Mouse (Mus musculus): Measurements from ENCODE around the gene Zfp978. TPM values are rescaled to one million over a fixed set of nuclear protein-coding genes. Genes with fewer than 3 reads are reported as not detected.
"Not testable (repeated sequence)": the region's sequence is repeated elsewhere in the genome, so short reads cannot be mapped to it uniquely, and the experiment has no call there.

Gene Zfp978
- polyA plus RNA-seq, 1 experiment from 2014 or later, result not detected

DNA sequence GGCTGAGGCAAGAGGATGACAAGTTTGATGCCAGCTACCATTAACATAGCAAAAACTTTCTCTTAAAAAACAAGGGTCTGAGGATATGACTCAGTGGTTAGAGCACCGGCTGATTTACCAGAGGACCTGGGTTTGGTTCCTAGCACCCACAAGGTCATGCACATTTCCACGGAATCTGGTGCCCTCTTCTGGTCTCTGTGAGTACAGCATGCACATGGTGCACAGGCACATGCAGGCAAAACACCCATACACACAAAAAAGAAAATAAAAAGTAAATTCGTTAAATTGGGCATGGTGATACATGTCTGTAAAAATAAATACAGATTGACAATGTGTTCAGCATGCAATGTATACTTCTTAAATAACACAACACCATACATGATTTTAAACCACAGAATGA is 20.9 kb upstream of the Zfp978 start:
- H3K4me3 ChIP-seq (ENCODE audit: low read depth, low read length); H3K27me3 ChIP-seq (replicated peaks; ENCODE audit: control insufficient read depth, insufficient read depth, low read length); H3K4me2 ChIP-seq (ENCODE audit: low read depth, low read length); H3K9ac ChIP-seq (ENCODE audit: low read depth, low read length); DNase-seq (ENCODE audit: low spot score); H3K36me3 ChIP-seq (ENCODE audit: control insufficient read depth, insufficient read depth, low read length); H3K27ac ChIP-seq (replicated peaks; ENCODE audit: low read depth, low read length); ATAC-seq (ENCODE audit: low read depth); H3K4me1 ChIP-seq (ENCODE audit: control insufficient read depth, insufficient read depth, low read length): not testable (repeated sequence)
- WGBS, result 64% methylated on average over 3 of the region's 3 CpGs
- H3K9me3 ChIP-seq (ENCODE audit: control insufficient read depth, low read length), result peaks cover 70% of the 10 kb centered on the region

DNA sequence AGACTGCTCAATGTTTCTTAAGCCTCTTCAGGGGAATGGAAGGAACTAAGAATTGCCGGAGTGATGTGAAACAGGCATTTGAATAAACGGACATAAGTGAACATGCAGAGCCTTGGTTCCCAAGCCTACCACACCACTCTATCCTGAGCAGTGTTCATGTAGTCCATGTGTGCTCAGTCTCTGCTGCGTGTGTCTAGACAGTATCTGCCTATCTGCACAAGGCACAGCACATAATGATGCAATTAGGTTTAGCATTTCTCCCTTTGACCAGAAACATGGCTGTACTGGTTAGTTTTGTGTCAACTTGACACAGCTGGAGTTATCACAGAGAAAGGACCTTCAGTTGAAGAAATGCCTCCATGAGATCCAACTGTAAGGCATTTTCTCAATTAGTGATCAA is 20.2 kb upstream of the Zfp978 start:
- H3K9me3 ChIP-seq (ENCODE audit: control insufficient read depth, low read length), result peaks cover 65% of the 10 kb centered on the region
- H3K27me3 ChIP-seq (replicated peaks; ENCODE audit: control insufficient read depth, insufficient read depth, low read length); H3K4me1 ChIP-seq (ENCODE audit: control insufficient read depth, insufficient read depth, low read length); H3K27ac ChIP-seq (replicated peaks; ENCODE audit: low read depth, low read length); H3K4me2 ChIP-seq (ENCODE audit: low read depth, low read length); DNase-seq (ENCODE audit: low spot score); H3K36me3 ChIP-seq (ENCODE audit: control insufficient read depth, insufficient read depth, low read length); H3K4me3 ChIP-seq (ENCODE audit: low read depth, low read length); ATAC-seq (ENCODE audit: low read depth); H3K9ac ChIP-seq (ENCODE audit: low read depth, low read length): not testable (repeated sequence)
- WGBS, result 85% methylated on average over 3 of the region's 3 CpGs

DNA sequence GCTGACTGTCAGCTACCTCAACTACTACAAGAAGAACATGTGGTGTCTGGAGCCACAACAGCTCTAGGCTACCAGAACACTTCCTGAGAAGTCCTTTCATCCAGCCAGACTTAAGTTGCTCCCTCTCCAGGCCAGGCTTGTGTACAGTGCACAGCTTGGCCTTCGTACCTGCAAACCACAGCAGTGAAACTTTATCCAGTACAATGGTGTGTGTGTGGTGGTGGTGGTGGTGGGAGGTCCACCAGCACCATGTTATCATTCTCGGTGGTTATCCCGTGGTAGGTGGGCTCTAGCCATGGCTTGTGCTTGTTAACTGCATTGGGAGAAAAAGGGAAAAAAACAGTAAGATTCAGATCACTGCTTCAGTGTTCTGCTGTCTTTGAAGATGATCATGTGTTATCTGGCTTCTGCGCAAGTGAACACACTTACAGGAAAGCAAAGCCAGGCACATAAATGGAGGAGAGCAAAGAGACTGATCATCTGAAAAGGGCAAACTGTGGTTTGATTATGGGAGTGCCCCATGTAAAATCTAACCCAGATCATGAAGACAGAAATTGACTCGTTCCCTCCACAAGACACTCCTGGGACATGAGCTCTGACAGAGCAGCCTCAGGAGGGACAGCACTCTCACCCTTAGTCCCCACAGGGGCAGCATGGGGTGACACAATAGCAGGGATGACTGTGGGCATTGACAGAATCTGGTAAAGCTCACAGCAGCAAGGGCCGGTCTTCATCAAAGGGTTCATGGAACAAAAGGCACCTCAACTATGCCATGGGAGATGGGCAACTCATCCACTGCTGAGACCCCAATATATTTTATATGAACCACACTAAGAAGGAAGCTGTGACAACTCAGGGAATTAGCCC is 17.8 kb upstream of the Zfp978 start:
- H3K27ac ChIP-seq (replicated peaks; ENCODE audit: low read depth, low read length); H3K4me2 ChIP-seq (ENCODE audit: low read depth, low read length); H3K9ac ChIP-seq (ENCODE audit: low read depth, low read length); H3K27me3 ChIP-seq (replicated peaks; ENCODE audit: control insufficient read depth, insufficient read depth, low read length); DNase-seq (ENCODE audit: low spot score); H3K36me3 ChIP-seq (ENCODE audit: control insufficient read depth, insufficient read depth, low read length); H3K4me1 ChIP-seq (ENCODE audit: control insufficient read depth, insufficient read depth, low read length); H3K4me3 ChIP-seq (ENCODE audit: low read depth, low read length): not testable (repeated sequence)
- peak; percentile 68 for ATAC-seq (ENCODE audit: low read depth)
- 79% methylated on average over 6 of the region's 6 CpGs for WGBS
- H3K9me3 ChIP-seq (ENCODE audit: control insufficient read depth, low read length), result peaks cover 59% of the 10 kb centered on the region

DNA sequence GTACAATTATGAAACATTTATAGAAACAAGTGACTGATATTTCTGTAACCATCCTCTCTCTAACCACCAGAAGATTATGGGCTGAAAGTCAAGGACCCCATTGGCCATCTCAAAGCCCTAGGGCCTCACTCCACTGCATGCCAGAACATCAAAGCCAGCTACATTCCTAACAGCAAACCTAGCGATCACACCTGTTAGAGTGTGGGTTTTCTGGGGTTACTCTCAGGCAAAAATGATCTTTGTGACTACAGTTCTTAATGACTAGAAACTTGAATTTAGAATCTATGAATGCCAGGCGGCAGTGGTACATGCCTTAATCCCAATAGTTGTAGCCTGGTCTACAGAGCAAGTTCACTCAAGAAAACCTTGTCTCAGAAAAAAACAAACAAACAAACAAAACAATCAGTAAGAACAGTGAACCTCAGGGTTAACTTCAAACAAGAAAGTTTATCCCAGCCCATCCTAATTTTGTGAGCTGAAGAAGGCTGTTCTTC is 16.0 kb upstream of the Zfp978 start:
- not testable (repeated sequence) for ATAC-seq (ENCODE audit: low read depth); H3K27me3 ChIP-seq (replicated peaks; ENCODE audit: control insufficient read depth, insufficient read depth, low read length); H3K4me3 ChIP-seq (ENCODE audit: low read depth, low read length); H3K9ac ChIP-seq (ENCODE audit: low read depth, low read length); H3K4me1 ChIP-seq (ENCODE audit: control insufficient read depth, insufficient read depth, low read length); H3K27ac ChIP-seq (replicated peaks; ENCODE audit: low read depth, low read length); H3K36me3 ChIP-seq (ENCODE audit: control insufficient read depth, insufficient read depth, low read length); H3K4me2 ChIP-seq (ENCODE audit: low read depth, low read length); DNase-seq (ENCODE audit: low spot score)
- WGBS, result 85% methylated on average over 2 of the region's 2 CpGs
- peaks cover 62% of the 10 kb centered on the region for H3K9me3 ChIP-seq (ENCODE audit: control insufficient read depth, low read length)

DNA sequence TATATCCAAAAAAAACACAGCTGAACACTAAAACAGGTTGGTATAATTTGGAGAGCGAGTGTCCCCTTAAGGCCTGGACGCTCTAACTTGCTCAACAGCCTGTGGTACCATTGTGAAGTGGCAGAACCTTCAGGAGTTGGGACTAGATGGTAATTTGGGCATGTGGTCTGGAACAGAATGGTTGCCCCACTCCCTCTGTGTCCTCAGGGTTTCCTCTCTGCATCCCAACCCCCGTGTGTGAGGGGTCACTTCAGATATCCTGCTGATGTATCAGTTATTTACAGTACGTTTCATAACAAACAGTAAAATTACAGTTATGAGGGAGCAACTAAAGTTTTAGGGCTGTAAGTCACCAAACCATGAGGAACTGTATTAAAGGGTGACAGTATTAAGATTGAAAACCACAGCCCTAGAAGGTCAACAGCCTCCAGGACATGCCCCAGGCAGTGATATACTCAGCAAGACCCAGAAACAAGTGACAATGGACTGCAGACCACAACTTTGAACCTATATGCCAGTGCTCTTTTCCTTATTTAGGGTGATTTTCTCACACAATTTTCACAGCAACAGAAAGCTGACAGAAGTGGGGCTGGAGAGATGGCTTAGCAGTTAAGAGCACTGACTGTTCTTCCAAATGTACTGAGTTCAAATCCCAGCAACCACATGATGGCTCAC is 14.6 kb upstream of the Zfp978 start:
- H3K27ac ChIP-seq (replicated peaks; ENCODE audit: low read depth, low read length); H3K4me1 ChIP-seq (ENCODE audit: control insufficient read depth, insufficient read depth, low read length); H3K27me3 ChIP-seq (replicated peaks; ENCODE audit: control insufficient read depth, insufficient read depth, low read length); ATAC-seq (ENCODE audit: low read depth); H3K4me2 ChIP-seq (ENCODE audit: low read depth, low read length); H3K36me3 ChIP-seq (ENCODE audit: control insufficient read depth, insufficient read depth, low read length); DNase-seq (ENCODE audit: low spot score); H3K4me3 ChIP-seq (ENCODE audit: low read depth, low read length); H3K9ac ChIP-seq (ENCODE audit: low read depth, low read length): not testable (repeated sequence)
- peaks cover 67% of the 10 kb centered on the region for H3K9me3 ChIP-seq (ENCODE audit: control insufficient read depth, low read length)
- 68% methylated on average over 4 of the region's 4 CpGs for WGBS

DNA sequence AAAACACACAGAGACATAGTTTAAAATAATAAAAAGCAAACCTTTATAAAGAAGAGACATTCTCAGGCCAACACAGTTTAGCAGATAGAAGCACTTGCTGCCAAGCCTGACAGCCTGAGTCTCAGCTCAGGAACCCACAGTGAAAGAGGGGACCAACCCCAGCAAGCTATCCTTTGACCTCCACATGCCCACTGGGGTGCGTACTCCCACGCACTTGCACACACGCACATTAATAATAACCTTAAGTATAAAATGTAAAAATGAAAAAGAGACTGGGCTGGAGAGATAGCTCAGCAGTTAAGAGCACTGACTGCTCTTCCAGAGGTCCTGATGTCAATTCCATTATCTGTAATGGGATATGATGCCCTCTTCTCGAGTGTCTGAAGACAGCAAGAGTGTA is 13.8 kb upstream of the Zfp978 start:
- 64% methylated on average over 4 of the region's 4 CpGs for WGBS
- not testable (repeated sequence) for DNase-seq (ENCODE audit: low spot score); H3K4me1 ChIP-seq (ENCODE audit: control insufficient read depth, insufficient read depth, low read length); H3K9ac ChIP-seq (ENCODE audit: low read depth, low read length); H3K4me2 ChIP-seq (ENCODE audit: low read depth, low read length); H3K4me3 ChIP-seq (ENCODE audit: low read depth, low read length); H3K27ac ChIP-seq (replicated peaks; ENCODE audit: low read depth, low read length); ATAC-seq (ENCODE audit: low read depth); H3K36me3 ChIP-seq (ENCODE audit: control insufficient read depth, insufficient read depth, low read length); H3K27me3 ChIP-seq (replicated peaks; ENCODE audit: control insufficient read depth, insufficient read depth, low read length)
- peaks cover 67% of the 10 kb centered on the region for H3K9me3 ChIP-seq (ENCODE audit: control insufficient read depth, low read length)

DNA sequence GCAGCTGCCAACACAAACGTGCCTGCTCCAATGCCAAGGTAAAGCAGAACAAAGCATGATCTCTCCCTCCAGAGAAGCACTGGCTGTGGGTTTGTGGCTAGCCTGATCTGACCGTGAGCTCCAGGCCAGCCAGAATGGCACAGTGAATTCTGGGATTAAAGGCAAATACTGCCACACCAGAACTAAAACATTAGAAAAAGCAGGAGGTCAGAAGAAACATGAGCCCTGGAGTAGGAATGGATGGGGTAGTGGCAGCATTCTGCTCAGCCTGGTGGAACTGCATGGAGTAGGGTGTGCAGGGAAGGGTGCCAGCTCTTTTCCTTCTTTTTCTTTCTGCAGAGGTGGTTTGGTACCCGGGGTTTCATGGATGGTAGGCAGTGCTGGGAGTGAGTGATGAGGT is 13.2 kb upstream of the Zfp978 start:
- H3K4me2 ChIP-seq (ENCODE audit: low read depth, low read length); H3K4me1 ChIP-seq (ENCODE audit: control insufficient read depth, insufficient read depth, low read length); H3K9ac ChIP-seq (ENCODE audit: low read depth, low read length); DNase-seq (ENCODE audit: low spot score); H3K4me3 ChIP-seq (ENCODE audit: low read depth, low read length); H3K36me3 ChIP-seq (ENCODE audit: control insufficient read depth, insufficient read depth, low read length); H3K27ac ChIP-seq (replicated peaks; ENCODE audit: low read depth, low read length); ATAC-seq (ENCODE audit: low read depth); H3K27me3 ChIP-seq (replicated peaks; ENCODE audit: control insufficient read depth, insufficient read depth, low read length): not testable (repeated sequence)
- peaks cover 65% of the 10 kb centered on the region for H3K9me3 ChIP-seq (ENCODE audit: control insufficient read depth, low read length)
- 63% methylated on average over 1 of the region's 3 CpGs for WGBS

DNA sequence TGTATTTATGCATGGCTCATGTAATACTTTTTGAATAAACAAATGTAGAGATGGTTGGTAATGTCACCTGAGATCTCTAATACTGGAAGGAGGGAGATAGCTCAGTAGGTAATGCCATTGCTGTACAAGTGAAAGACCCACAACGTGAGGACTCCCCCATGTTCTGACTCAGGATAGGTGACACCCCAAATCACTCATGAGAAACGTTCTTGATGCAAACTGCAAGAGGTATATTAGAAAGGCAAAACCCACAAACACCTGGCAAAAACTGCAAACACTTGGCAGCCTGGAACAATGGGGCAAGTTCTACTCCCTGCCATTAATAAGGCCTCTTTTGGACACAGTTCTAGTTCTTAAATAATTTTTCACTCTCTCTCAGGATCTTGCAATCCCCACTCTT is 12.7 kb upstream of the Zfp978 start:
- H3K27ac ChIP-seq (replicated peaks; ENCODE audit: low read depth, low read length); DNase-seq (ENCODE audit: low spot score); ATAC-seq (ENCODE audit: low read depth); H3K4me1 ChIP-seq (ENCODE audit: control insufficient read depth, insufficient read depth, low read length); H3K4me3 ChIP-seq (ENCODE audit: low read depth, low read length); H3K36me3 ChIP-seq (ENCODE audit: control insufficient read depth, insufficient read depth, low read length); H3K9ac ChIP-seq (ENCODE audit: low read depth, low read length); H3K4me2 ChIP-seq (ENCODE audit: low read depth, low read length); H3K27me3 ChIP-seq (replicated peaks; ENCODE audit: control insufficient read depth, insufficient read depth, low read length): not testable (repeated sequence)
- peaks cover 60% of the 10 kb centered on the region for H3K9me3 ChIP-seq (ENCODE audit: control insufficient read depth, low read length)
- WGBS, result 81% methylated on average over 2 of the region's 2 CpGs

All from embryonic facial prominence, embryonic 14.5 days (tissue).